Mouse (Mus musculus) small intestine, adult 2 months (tissue): ENCODE measurements around the gene Plaur.

Experiments
- CTCF ChIP-seq: fragments of 200-500 bp; IDR thresholded peaks from 2 replicates; pipeline ENCODE4 v1.5.1; 2012; ENCODE audit warnings: low read depth, mild to moderate bottlenecking, control low read depth, inconsistent platforms, low read length, moderate library complexity, mixed read lengths; ENCODE audit not compliant: insufficient replicate concordance, insufficient read length; ENCODE audit errors: extremely low read depth
- POLR2A ChIP-seq: fragments of 200-500 bp; IDR thresholded peaks from 2 replicates; pipeline ENCODE4 v1.6.1; 2012; ENCODE audit warnings: low read depth, mild to moderate bottlenecking, control low read depth, inconsistent platforms, low read length, moderate library complexity

DNA sequence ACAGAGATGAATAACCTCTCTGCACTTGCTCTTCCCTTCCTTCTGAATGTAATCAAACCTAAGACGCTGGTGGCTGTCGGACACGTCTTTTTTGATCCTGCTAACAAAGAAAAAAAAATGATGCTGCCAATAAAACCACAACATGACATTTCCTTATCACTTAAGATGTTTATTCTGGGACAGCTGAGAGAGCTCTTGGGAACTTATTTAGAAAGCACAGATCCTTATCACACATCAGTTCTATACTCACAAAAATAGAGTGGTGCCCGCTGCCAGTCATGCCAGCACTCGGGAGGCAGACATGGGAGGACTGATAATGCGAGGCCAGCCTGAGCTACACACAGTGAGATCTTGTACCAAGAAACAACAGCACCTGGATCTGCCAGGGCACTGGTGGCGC, 22.4 kb upstream of the Plaur start:
- TF ChIP-seq CTCF (no peak), POLR2A (no peak)
